Comparison of ENCODE assay signal across 22 mouse cellular contexts in the genomic region with DNA sequence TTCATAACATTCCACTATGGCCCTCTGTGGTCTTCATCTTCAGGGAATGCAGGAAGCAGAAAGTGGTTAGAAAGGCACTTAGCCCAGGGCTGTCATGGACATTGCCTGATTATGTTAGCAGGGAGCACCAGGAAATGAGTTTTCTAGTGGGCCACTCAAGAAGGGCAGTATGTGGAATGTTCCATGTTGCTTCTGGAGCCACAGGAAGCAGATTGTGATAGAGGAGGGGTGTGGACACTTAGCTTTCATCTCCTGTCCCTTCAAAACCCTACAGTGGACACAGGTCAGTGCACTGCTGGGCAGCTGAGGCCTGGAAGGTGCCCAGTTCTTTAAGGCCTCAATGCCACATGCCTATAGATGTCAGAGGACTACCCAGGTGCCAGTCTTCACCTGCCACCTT. TPM values are rescaled to one million over a fixed set of nuclear protein-coding genes. Genes with fewer than 3 reads are reported as not detected.
"Had no signal": no experiment of that assay in that cellular context is flagged by ENCODE, and none has a peak within 500 bp of the region (broad histone marks: within the 10 kb centered on the region; RNA-seq: fewer than 3 reads in every experiment).

No protein-coding gene starts in this region.

- H3K27me3 ChIP-seq: hindbrain, embryonic 13.5 days; hindbrain, embryonic 15.5 days; kidney, embryonic 15.5 days; limb, embryonic 13.5 days; limb, embryonic 15.5 days; liver, embryonic 12.5 days had no signal

- H3K4me1 ChIP-seq: hindbrain, embryonic 13.5 days; hindbrain, embryonic 15.5 days; kidney, embryonic 15.5 days; limb, embryonic 13.5 days; limb, embryonic 15.5 days; liver, embryonic 12.5 days had no signal

- H3K9ac ChIP-seq: hindbrain, embryonic 13.5 days; hindbrain, embryonic 15.5 days; kidney, embryonic 15.5 days; limb, embryonic 13.5 days; limb, embryonic 15.5 days; liver, embryonic 12.5 days; liver, embryonic 14.5 days had no signal

- H3K36me3 ChIP-seq: hindbrain, embryonic 13.5 days; hindbrain, embryonic 15.5 days; kidney, embryonic 15.5 days; limb, embryonic 13.5 days; limb, embryonic 15.5 days; liver, embryonic 12.5 days had no signal

- H3K27ac ChIP-seq: heart, embryonic 10.5 days; hindbrain, embryonic 13.5 days; hindbrain, embryonic 15.5 days; hindbrain, postnatal 0 days; kidney, embryonic 15.5 days; kidney, postnatal 0 days; limb, embryonic 13.5 days; limb, embryonic 15.5 days; liver, embryonic 12.5 days; liver, embryonic 14.5 days had no signal

- H3K4me3 ChIP-seq: heart, embryonic 10.5 days; hindbrain, embryonic 13.5 days; hindbrain, embryonic 15.5 days; kidney, embryonic 15.5 days; limb, embryonic 13.5 days; limb, embryonic 15.5 days; liver, embryonic 12.5 days had no signal

- DNase-seq: gastrocnemius, postnatal 14 days; gastrocnemius, postnatal 36 days; heart, adult 18-20 months; heart, postnatal 14 days; kidney, adult 11 months; kidney, adult 9 months; kidney, postnatal 14 days; layer of hippocampus, adult 9-11 months; layer of hippocampus, postnatal 36 days; left cerebral cortex, postnatal 4 days had no signal

- ATAC-seq: hindbrain, postnatal 0 days; intestine, embryonic 16.5 days; liver, embryonic 12.5 days had no signal

- H3K4me2 ChIP-seq: hindbrain, embryonic 13.5 days; hindbrain, embryonic 15.5 days; kidney, embryonic 15.5 days; limb, embryonic 13.5 days; limb, embryonic 15.5 days; liver, embryonic 12.5 days had no signal

- H3K9me3 ChIP-seq: heart, embryonic 10.5 days; hindbrain, embryonic 13.5 days; hindbrain, embryonic 15.5 days; kidney, embryonic 15.5 days; limb, embryonic 13.5 days; limb, embryonic 15.5 days; liver, embryonic 12.5 days had no signal

RNA-seq across cellular contexts. Expression of a gene that starts 20.4 kb away (rescaled TPM):
- total RNA-seq: hematopoietic stem cell, adult 5-6 weeks had no signal
